Mouse (Mus musculus) ovary, adult 18-20 months (tissue): ENCODE data around the gene Hipk3.
A peak's percentile ranks its signal among the peaks of the same experiment; 100 is the strongest.

Experiments
- DNase-seq: peaks from one replicate; pipeline ENCODE4 v3.0.0; 2022; ENCODE audit warnings: low spot score, mixed read lengths

The Hipk3 gene

DNA sequence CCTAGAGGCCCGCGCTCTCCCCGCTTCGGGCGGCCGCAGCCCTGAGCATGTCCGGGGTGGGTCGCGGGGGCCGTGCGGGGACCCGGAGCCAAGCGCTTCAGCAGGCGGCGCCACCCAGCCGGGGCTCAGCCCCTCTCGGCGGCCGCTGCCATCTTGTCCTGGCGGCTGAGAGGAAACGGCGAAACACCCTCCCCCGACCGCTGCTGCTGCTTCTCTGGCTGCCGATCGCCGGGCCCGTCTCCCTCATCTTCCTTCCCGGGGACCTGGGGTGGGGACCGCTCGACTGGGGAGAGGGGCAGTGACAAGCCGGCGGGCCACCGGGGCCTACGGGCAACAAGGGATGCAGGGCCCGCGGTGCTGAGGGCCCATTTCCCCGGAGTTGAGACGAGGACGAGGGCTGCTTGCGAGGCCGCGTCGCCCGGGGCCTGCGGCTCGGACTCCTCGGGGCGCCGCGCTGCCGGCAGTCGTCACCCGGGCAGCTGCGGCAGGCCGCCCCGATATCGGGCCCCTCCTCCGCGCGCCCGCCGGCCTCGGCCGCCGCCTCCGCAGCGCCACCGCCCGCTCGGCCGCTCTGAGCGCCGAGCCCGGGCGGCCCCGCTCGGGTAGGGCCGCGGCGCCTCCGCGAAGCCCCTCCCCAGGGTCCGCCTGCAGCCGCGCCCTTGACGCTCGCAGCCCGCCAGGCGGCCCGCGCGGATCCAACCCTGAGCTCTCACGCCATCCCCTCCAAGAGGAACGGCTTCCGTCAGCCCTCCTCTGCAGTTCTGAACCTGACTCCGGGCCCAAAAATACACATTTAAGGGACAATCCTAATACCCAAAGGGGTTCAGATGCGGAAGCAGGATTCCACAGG, at the start of gene Hipk3:
Gene Hipk3, minus strand, starts transcription at position 496 of the 850 bp plus-strand sequence.
- DNase-seq: peak; percentile 82

DNA sequence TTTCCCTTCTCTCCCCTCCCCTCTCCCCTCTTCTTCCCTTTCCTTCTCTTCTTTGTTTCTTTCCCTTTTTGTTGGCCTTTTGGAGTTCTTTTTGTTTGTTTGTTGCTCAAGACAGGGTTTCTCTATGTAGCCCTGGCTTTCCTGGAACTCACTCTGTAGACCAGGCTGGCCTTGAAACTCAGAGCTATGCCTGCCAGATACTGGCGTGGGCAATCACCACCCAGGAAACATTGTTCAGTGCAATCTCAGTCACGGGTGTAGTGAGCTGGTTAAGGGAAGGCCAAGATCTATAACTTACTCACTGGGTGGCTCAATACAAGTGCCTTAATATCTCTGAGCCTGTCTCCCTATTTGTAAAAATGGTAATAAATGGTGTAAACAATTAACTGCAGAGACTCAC, 46.0 kb upstream of the Hipk3 start:
- no peak for DNase-seq

DNA sequence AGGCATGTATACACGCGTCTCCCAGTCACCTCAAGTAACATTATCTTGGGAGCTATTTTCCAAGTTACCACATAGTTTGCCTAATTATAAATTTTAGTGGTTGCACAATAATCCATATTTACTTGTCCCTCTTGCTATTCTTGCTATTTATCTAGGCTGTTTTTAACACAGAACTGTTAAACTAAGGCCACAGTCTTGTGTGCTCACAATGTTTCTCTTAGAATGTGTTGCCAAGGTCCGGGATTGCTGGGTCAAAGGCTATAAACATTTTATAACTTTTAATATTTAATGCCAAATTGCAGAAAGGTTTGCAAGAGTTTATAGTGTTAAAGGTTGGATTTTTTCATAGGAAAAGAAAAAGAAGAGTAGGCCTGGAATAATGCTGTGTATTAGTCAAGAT, 40.5 kb upstream of the Hipk3 start:
- DNase-seq: no peak

DNA sequence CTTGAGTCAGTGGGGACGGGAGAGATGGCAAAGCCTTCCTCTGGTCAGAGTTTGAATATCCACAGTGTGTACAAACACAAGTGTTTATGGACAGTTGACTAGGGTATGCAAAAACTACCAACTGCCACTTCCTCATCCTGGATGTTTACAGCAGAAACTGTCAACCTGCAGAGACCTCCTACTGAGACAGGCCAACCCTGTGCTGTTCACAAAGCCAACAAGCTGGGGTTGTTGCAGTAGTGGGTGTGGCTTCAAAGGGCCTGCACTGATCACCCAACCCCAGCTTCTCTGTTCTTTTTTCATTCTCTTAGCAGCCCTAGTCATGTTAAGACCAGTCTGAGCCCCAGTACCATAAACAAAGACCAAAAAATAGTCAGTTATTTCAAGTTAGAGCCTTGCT, 38.3 kb upstream of the Hipk3 start:
- DNase-seq: no peak

DNA sequence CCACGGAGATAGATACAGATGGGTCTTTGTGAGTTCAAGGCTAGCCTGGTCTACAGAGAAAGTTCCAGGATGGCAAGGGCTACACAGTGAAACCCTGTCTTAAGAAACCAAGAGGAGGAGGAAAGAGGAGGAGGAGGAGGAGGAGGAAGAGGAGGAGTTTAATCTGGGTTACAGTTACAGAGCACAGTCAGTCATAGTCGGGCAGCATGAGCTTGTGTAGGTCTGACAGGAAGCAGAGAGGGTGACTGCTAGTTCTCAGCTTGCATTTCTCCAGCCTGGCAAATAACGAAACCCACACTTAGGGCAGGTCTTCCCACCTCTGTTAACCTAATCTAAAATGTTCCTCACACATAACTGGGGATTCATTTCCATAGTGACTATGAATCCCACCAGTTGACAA, 32.3 kb upstream of the Hipk3 start:
- DNase-seq: no peak

DNA sequence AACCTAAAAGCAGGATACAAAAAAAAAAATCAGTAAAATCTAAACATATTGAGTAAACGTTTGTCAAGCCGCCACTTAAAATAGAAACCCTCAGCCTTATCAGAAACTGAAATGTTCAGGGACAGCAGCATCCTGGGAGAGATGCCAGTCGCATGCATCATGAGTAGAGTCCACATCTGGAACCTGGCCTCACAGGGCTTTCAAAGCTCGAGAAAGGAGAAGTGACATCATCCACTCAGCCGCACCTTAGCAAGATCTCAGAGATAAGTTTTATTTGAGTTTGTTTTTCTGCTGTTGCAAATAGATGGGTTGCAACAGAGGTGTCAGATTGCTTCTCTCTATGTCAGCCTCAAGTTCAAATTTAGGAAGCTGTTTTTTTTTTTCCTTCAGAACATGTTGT, 31.3 kb upstream of the Hipk3 start:
- peak; percentile 20 for DNase-seq

DNA sequence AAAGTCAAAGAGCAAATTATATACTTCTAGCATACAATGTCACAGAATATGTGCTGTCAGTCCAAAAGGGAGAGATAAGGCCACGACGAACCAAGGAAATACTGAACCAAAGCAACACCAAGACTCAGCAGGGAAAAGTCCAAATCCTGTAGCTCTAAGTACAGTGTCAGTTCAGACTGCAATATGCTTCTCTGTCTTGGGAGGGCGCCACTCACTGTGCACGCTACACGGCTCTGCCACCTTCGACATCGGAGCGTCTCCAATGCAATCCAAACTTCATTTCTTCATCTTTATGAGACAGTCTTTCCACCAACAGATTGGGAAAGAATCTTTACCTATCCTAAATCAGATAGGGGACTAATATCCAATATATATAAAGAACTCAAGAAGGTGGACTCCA, 17.4 kb upstream of the Hipk3 start:
- no peak for DNase-seq

DNA sequence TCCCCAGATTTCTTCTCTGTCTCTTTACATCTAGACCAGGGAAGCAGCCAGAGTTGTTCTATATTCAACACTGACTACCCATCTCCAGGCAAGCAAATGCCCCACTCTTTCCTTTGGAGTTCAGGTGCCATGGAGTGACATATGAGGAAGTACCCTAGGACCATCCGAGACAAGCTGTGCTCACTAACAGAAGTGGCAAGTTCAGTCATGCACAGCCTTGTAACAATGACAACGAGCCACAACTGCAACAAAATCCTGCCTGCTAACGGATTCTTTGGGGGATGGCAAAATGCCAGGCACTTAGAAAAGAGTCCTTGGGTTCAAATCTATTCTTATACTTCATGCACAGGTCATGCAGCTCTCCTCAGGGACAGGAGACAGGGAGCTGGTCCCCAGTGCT, 8.1 kb upstream of the Hipk3 start:
- DNase-seq: no peak

DNA sequence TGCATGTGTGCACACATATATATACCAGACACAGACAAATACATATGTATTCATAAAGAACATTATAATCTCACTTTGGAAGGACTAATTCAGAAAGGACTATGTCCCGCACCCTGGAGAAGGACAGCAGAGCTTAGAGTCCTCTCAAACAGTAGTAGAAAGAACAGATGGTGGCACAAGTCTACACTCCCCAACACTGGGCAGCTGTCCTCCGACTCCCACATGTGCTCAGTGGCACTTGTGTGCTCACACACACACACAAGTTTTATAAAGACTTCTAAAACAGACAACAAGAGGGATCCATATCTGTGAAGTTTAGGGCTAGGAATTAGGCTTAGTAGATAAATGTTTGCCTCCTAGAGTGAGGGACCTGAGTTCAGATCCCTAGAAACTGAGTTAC, 6.8 kb upstream of the Hipk3 start:
- DNase-seq: no peak

DNA sequence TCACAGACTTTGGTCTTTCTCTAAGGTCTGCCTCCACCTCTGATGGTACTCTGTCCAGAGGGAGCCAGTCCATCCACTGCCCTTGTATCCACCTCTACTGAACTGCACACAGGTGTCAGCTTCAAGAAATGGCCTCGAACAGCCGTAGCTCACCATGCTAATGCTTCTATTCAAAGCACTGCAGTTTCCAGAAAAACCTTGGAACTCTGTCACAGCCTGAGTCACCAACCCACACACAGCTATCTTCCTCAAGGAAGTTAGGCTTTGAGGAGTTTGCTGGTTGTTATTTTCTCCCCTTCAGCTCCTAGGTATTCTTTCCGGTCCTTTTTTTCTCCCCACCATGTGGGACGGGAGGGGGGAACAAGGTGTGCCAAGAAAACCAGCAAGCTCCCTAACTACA, 3.5 kb upstream of the Hipk3 start:
- no peak for DNase-seq

DNA sequence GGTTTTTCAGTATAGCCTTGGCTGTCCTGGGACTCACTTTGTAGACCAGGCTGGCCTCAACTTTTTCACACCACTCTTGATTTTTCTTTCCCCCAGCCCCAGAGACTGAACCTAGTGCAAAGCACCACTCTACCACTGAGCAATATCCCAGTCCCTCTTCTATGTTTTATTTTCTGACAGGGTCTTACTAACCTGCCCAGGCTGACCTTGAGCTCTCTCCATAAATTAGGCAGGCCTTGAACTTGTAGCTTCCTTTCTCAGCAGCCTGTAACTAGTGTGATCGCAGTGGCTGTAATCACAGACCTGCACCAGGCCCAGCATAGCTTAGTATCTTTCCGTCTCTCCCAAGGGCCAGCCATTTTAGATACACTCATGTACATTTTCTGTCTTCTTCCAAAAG, 3.0 kb upstream of the Hipk3 start:
- no peak for DNase-seq

DNA sequence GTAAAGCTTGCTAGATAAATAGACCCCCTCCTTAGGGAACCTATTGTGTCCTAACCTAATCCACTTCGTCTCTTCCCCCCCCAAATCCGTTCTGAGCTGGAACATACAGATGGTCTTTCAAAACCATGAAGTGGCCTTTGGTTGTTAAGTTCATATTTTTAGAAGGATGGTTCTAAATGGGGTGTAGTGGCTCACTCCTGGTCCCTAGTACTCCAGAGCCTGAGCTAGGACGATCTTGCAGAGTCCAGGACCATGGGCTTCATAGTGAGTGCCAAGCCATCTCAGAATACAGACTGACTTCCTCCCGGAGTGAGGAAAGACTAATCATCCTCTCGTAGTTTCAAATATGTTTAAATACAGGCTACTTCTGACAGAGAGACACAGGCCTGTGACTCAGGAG, 2.0 kb upstream of the Hipk3 start:
- no peak for DNase-seq

DNA sequence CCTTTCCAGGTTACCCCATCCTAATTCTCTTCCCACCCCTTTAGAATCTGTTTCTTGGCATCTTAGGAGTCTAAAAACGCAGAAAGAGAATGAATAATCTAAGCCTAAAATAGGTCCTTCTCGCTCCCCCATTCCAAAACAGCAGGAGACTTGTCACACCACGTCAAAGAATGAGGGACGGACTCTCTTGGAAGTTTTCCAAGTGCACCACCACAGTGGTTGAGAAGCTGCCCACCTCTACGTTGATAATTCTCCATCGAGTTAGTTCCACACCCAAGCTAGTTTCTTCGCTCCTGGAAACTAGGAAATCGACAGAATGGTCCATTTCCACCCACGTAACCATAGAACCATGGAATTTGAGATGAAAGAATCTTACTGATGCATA, 547 bp upstream of the Hipk3 start:
- no peak for DNase-seq

DNA sequence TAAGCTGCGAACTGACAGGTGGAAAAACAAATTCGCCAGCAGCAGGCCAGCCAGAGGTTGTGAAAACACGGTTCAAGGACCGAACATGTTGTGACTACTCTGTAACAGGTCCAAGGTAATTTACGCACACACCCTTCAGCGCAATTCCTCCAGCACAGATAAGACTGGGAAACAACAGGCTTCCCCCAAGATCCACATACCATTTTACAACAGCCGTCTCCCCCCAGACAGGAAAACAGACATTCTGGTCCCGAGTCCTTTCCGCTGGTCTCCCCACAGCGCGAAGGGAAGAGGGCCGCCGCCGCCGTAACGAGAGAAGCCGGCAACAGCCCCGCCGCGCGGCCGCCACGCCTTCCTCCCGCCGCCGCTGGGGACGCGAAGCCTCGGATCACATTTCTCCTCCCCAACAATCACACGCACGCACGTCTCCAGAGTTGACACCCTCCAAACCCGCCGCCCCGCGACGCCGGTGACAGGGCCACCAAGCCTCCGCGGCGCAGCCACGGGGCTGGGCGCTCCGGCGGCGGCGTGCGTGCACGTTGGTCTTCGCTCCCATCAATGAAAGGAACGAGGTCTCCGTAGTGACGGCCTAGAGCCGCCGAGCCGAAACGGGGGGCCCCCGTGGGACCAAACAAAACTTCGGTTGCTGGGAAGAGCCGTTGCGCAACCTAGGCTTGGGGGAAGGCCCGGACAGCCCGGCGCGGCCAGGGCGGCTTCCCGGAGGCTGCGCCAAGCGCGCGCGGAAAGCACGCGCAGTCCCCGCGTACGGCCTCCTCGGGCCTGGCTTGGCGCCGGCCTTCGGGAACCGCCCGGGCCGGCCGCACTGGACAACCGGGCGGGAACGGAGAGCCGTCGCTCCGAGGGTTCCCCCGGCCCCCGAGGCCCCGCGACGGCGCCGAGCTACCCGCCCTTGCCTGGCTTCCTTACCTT, 960 bp downstream of the Hipk3 start:
- DNase-seq: peak; percentile 69

DNA sequence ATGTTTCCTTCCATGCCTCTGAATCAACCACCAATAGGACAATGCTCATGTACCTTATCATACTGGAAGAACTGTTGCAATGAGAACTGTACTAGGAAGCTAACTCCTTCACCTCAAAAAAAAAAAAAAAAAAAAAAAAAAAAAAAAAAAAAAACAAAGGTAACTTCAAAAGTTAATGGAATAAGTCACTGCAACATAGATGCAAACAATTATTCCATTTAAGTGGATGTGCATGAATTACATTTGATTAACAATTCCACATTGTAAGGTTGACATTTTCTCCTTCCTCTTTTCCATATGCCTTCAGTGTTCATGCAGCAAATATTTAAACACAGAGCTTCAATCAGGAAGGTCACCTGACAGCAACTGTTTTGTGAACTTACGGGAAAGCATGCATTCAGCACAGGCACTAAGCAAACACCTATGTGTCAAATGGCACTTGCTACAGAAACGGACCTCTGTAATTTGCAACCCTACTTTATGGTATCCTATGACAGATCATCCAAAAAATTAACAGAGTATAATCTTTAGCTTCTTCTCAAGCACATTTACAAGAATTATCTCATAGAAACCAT, 2.9 kb downstream of the Hipk3 start:
- no peak for DNase-seq

DNA sequence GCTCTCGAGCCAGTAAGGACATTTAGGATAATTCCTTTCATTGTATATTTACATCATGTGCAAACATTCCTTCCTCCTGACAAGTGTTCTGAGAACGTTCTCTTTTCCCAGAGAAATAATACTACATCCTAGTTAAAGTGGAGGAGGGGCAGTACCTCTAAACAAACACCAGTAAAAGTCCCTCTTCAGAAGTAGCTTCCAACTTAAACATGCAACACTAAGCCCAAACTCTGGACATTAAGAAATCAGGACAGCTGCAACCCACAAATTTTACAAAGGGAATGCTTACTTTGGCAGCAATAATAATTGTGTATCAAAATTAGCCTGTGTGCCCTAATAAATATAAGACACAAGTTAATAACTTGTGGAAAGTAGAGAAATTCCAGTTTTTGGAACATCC, 3.5 kb downstream of the Hipk3 start:
- DNase-seq: no peak

DNA sequence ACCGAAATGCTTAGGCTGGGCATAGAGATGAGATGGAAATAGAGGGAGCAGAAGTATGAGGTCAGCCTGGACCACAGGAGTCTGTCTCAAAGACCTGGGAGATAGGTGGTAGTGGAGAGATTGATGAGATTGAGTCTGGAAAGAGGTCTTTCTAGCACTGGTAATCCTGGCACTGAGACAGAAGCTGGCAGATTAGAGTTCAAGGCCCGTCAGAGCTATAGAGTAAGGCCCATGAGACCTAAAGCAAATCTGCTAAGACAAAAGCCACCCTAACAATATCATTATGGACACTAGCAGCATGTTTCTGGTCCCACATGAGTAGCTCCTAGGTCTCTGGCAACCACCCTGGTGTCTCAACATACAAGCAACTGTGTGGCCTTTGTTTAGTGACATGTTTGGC, 4.4 kb downstream of the Hipk3 start:
- DNase-seq: no peak

DNA sequence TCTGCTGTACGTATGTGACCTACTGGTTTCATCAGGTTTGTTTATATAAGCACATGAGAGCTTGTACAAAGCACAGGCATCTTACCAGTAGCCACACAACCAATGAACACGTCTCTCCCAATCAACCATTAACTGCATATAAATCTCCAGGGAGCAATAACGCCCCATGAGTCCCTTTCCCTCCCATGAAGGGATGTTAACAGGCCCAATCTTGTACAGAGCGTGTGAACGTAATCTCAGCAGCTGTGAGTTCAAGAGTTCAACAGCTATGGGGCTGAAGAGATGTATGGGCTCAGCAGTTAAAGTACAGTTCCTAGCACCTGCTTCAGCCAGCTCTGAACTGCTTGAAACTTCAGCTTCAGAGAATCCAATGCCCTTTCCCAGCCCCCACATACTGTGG, 9.8 kb downstream of the Hipk3 start:
- no peak for DNase-seq

DNA sequence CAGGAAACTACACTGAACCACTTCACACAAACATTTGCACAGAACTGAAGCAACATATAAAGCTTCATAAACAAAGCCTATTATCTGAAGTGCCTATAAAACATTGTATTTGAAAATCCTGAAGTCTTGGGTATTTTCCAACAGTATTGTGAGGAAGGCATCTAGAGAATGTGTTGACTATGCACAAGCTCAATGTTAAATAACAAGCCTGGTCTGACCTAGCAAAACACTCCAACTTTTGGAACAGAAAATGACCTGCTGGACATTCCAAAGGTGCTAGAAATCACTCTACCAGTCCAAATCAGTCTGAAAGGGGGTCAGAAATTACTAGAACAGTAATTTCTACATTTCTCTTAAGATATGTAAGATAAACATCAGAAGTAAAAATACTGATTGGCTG, 12.1 kb downstream of the Hipk3 start:
- DNase-seq: no peak

DNA sequence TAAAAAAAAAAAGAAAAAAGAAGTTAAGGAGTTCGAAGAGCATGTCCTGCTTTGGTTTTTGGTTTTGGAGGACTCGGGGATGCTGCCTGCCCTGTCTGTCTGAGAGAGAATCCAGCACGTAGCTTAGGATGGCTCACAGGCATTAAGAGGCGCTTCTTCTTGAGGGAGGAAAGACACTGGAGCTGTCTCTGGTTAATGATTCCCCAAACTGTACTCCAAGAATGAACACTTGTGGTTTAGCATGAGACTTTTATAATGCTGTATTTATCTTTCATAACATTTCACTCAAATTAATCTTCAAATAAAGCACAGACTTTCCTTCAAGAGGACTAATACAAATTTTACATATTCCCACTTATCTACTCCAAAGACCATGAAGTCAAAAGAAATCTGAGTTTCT, 15.2 kb downstream of the Hipk3 start:
- no peak for DNase-seq

DNA sequence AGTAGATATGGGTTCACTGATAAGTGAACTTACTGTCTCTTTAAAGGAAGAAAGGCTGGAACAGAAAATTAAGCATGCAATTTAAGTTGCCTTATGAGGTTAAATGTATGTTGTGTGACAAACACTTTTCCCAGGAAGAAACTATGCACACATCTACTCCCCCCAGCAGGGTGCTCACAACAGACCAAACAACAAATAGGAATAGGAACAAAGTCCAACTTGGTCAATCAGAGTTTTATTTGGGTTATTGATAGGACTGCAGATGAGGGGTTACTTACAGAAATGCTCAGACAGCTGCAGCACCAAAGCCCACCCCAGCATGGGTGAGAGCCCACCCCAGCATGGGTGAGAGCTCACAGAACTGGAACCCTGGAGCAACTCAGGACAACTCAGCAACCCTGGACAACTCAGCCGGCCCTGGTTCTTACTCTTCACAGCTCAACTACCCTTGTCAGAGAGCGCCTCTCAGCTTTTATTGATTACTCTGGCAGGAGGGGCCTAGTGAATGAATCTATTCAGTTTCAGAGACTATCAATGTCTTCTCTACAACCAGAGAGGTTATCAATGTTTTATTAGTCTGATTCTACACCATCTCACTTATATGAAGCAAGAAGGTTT, 16.7 kb downstream of the Hipk3 start:
- DNase-seq: no peak

DNA sequence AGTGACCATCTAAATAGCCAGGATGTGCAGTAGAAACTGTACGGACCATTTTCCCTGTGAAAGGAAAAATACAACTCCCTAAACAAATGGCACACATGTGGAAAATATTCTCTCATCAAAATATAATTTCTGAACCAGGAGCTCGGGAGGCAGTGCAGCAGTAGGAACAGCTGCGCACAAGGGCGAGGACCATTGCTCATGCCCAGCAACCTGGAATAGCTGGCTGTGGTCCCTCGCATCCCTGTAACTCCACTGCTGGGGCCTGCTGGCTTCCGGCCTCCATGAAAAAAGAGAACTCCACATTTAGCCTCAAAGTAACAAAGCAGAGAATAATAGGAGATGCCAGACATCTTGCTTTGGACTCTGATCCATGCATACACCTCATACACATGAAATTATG, 22.2 kb downstream of the Hipk3 start:
- DNase-seq: no peak

DNA sequence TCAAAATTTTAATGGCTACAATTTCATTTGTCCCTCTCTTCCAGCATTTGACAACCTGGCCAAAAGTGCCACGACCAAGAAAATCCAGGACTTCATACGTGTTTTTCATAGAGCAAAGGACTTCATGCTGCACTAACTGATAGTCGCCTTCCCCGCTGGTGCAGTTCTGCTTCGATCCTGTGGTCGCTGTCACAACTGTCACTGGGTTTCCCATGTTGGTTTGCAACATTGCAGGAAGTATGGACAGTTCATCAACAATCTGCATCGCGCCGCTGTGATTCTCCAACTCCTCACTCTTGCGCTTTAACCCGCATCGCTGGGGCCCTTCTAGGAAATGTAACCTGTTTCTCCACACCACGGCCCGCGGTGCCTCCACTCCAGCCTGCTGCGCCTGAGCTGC, 23.1 kb downstream of the Hipk3 start:
- no peak for DNase-seq
